Mouse (Mus musculus) cortical plate, adult 2 months (tissue): ENCODE measurements around the gene Trp53rkb.

Experiments
- CTCF ChIP-seq: fragments of 200-500 bp; IDR thresholded peaks from 2 replicates; pipeline ENCODE4 v1.5.1; 2011; ENCODE audit warnings: mild to moderate bottlenecking, control low read depth, low read length; ENCODE audit not compliant: insufficient read depth; ENCODE audit errors: extremely low read depth
- POLR2A ChIP-seq: fragments of 200-500 bp; IDR thresholded peaks from 2 replicates; pipeline ENCODE4 v1.6.1; 2011; ENCODE audit warnings: mild to moderate bottlenecking, low read length, control low read depth; ENCODE audit not compliant: insufficient read depth; ENCODE audit errors: extremely low read depth

- no peak for TF ChIP-seq CTCF
- TF ChIP-seq POLR2A, result no peak
These were observed 29.9 kb downstream of the Trp53rkb start for GRCm38 (mm10) chr2:166822119-166822826.
